Mouse (Mus musculus): ENCODE data around the gene Hist1h2ak. TPM values are rescaled to one million over a fixed set of nuclear protein-coding genes. Genes with fewer than 3 reads are reported as not detected.

Gene Hist1h2ak
- total RNA-seq, 2 experiments from 2014 or later, result 13.8 TPM

DNA sequence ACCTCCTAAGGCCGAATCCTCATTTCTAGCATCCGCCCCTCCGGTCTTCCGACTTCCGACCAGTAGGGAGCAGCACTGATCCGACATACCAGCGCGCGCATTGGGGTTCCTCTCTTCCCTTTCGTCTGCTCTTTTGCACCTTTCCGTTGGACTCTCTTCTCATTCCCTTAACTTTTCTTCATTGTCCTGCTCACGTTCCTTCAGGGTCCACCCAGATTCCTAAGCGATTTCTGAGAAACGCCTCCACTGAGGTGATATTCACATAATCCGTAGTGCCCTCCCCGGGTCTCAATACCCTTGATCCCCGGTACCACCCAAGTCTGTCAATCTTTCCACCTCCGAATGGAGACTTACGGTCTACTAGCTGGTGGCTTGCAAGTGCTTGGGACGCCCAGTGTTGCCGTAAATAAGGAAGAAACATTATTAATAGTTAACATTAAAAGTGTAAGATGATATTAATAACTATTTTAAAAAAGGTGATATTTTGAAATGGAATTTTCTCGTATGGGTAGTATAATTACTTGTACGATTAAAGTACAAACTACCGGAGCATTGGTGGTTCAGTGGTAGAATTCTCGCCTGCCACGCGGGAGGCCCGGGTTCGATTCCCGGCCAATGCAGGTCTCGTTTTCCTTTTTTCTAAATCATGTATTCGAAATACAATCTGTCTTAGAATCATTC, 43.5 kb downstream of the Hist1h2ak start:
- DNase-seq (ENCODE audit: low spot score in 2 of 2), result peak; percentile 91 to 93
- intact Hi-C loops (cut with DNase I), result loop anchor here (2.0 to 10.0 kb wide), 7 partner anchors 25 to 1737 kb away; partner anchors contain the start of gene Hist1h4j

DNA sequence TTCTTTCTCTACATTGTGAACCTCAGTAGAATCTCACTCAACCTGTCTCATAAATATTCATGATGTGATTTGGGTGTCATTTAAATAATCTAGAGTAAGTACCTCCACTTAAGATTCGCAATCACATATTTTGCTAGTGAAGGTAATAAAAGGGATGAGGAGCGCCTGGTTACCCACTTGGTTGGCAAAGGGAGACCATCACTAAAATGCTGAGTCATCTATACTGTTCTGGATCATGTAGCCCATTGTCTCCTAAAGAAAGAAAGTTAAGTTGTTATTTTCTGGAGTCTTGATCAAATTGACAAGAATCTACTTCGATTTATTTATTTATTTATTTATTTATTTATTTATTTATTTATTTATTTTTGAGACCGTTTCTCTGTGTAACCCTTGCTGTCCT, 47.0 kb downstream of the Hist1h2ak start:
- intact Hi-C loops (cut with DNase I), result no loop called here
- DNase-seq (ENCODE audit: low spot score in 2 of 2), result no peak

Small RNA genes within 50 kb of the gene (microRNA-seq; reads per million reads assigned to microRNA genes)
- gene Gm44346 (0 reads per million in 2 experiments), gene Gm44357 (0 reads per million in 2 experiments), gene Gm44367 (0 reads per million in 2 experiments), gene Gm44454 (0 reads per million in 2 experiments)

Other genes with a start within 250 kb of the Hist1h2ak start
- gene Zkscan8, start 222.7 kb downstream of the Hist1h2ak start, total RNA-seq (2021), result 10 to 100 TPM; 17.2 to 19.5 TPM
- gene Olfr1366, start 211.0 kb downstream of the Hist1h2ak start, total RNA-seq (2021), result not detected
- gene Olfr1535, start 193.9 kb downstream of the Hist1h2ak start, total RNA-seq (2021), result not detected
- gene Olfr1364, start 172.1 kb downstream of the Hist1h2ak start, total RNA-seq (2021), result not detected
- not detected for gene Olfr1362, start 139.8 kb downstream of the Hist1h2ak start, total RNA-seq (2021)
- not detected for gene Olfr11, start 111.3 kb downstream of the Hist1h2ak start, total RNA-seq (2021)
- not detected for gene Olfr1361, start 90.4 kb downstream of the Hist1h2ak start, total RNA-seq (2021)
- not detected for gene Olfr1360, start 76.4 kb downstream of the Hist1h2ak start, total RNA-seq (2021)
- gene Olfr1359, start 55.7 kb downstream of the Hist1h2ak start, total RNA-seq (2021), result not detected
- 10 to 100 TPM; 31.3 to 46.4 TPM for gene Hist1h2bl, start 37.7 kb downstream of the Hist1h2ak start, total RNA-seq (2021)
- 10 to 100 TPM; 19.5 to 32.4 TPM for gene Hist1h2ai, start 37.4 kb downstream of the Hist1h2ak start, total RNA-seq (2021)
- 10 to 100 TPM; 58.0 to 64.8 TPM for gene Hist1h3h, start 36.2 kb downstream of the Hist1h2ak start, total RNA-seq (2021)
- gene Hist1h2bm, start 31.8 kb downstream of the Hist1h2ak start, total RNA-seq (2021), result 1 to 10 TPM; 3.8 to 4.5 TPM
- 10 to 100 TPM; 18.4 to 22.2 TPM for gene Hist1h4j, start 18.8 kb downstream of the Hist1h2ak start, total RNA-seq (2021)
- 100 to 1,000 TPM; 333 to 391 TPM for gene Hist1h4k, start 3.3 kb downstream of the Hist1h2ak start, total RNA-seq (2021)
- 1 to 10 TPM; 3.9 to 8.2 TPM for gene Hist1h2bn, start 296 bp upstream of the Hist1h2ak start, total RNA-seq (2021)
- gene Hist1h1b, start 26.8 kb upstream of the Hist1h2ak start, total RNA-seq (2021), result 10 to 100 TPM in 1 of 2 experiments, 1 to 10 TPM in 1; 5.3 to 10.6 TPM
- gene Hist1h3i, start 29.5 kb upstream of the Hist1h2ak start, total RNA-seq (2021), result 10 to 100 TPM; 61.5 to 78.2 TPM
- 1 to 10 TPM in 1 of 2 experiments, not detected in 1; 1.1 TPM for gene Hist1h2an, start 33.4 kb upstream of the Hist1h2ak start, total RNA-seq (2021)
- gene Hist1h2bp, start 33.6 kb upstream of the Hist1h2ak start, total RNA-seq (2021), result 10 to 100 TPM in 1 of 2 experiments, 1 to 10 TPM in 1; 5.8 to 12.1 TPM
- 10 to 100 TPM; 44.4 to 48.2 TPM for gene Hist1h2bq, start 56.4 kb upstream of the Hist1h2ak start, total RNA-seq (2021)
- 10 to 100 TPM in 1 of 2 experiments, 1 to 10 TPM in 1; 5.4 to 34.0 TPM for gene Hist1h2ao, start 56.6 kb upstream of the Hist1h2ak start, total RNA-seq (2021)
- 100 to 1,000 TPM; 222 to 263 TPM for gene Hist1h4m, start 57.9 kb upstream of the Hist1h2ak start, total RNA-seq (2021)
- gene Hist1h4n, start 78.4 kb upstream of the Hist1h2ak start, total RNA-seq (2021), result 10 to 100 TPM; 23.9 to 43.9 TPM
- 10 to 100 TPM in 1 of 2 experiments, not detected in 1; 23.4 TPM for gene Hist1h2ap, start 79.7 kb upstream of the Hist1h2ak start, total RNA-seq (2021)
- 10 to 100 TPM; 44.1 to 47.5 TPM for gene Hist1h2br, start 79.9 kb upstream of the Hist1h2ak start, total RNA-seq (2021)
- 1 to 10 TPM; 2.6 to 3.3 TPM for gene Zfp184, start 191.3 kb upstream of the Hist1h2ak start, total RNA-seq (2021)
- not detected for gene Pom121l2, start 227.4 kb upstream of the Hist1h2ak start, total RNA-seq (2021)